Mouse (Mus musculus): ENCODE measurements at regions not wholly inside any gene's neighbourhood (a gene's known extent, or its start where the extent isn't known, plus 50 kb on each side); places are given as distances from the start of the nearest gene placed in this dataset.

DNA sequence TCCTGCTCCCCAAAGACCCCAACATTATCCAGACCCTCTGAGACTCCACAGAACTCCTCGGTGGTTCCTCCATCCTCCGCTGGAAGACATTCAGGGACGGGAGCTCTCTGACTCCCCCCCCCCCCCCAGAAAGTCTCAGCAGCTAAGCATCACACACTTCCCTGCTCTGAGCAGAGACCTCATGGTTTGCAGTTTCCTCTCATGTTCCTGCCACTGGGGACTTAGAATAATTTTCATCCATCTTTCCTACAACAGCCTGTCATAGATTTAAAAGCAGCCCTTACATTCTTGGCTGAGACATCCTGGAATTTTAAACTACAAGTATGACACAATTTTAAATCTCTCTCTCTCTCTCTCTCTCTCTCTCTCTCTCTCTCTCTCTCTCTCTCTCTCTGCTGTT lies 69.2 kb downstream of the Gpr65 start:
- no peak for DNase-seq

DNA sequence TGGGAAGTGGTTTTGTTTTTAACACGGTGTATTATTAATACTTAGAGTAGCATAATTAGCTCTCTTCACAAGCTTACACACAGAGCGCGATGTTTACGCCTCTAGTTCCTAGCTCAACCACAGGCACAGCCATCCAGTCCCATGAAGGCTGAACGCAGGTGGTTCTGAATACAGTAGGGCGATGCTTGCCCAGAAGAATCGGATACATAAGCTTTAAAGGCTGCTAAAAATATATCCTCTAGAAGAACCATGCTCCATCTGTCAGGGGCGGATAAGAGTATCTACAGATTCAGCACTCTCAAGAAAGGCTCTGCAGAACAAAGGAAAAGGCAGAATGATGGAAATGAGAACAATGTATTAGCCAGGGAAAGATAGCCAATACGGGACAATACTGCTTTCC lies 71.1 kb downstream of the Gpr65 start:
- no peak for DNase-seq

DNA sequence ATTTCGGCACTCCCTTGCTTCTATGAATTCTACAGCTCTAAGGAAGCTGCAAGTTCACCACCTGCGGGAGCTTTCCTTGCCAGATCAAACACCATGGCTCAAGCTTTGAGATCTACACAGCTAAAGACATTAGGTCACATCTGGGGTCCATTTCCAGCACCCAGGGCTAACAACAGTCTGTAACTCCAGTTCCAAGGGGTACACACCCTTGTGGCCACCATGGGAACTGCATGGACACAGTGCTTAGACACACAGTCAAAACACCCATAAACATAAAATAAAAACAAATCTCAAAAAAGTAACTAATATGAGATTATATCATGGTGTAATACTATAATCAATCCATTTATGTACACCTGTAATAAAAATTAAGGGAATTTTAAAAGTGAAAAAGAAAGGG lies 73.7 kb downstream of the Gpr65 start:
- peak; percentile 29 for DNase-seq

DNA sequence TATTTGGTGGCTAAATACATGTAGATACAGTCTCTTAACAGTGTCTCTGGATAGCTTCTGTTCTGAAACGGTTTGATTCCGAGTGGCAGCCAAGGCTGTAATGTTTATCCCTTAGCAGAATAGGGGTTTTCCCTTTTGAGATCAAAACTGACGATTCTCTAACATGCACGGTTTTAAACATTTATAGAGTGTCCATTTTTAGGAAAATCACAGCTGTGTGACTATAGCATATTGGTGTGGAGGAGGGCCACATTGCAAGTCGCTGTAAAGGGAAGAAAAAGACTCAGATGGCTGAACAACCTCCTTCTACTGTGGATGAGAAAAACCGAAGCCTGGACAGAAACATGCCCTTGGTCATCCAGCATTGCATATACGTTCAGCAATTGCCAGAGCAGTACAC lies 75.2 kb downstream of the Gpr65 start:
- no peak for DNase-seq

DNA sequence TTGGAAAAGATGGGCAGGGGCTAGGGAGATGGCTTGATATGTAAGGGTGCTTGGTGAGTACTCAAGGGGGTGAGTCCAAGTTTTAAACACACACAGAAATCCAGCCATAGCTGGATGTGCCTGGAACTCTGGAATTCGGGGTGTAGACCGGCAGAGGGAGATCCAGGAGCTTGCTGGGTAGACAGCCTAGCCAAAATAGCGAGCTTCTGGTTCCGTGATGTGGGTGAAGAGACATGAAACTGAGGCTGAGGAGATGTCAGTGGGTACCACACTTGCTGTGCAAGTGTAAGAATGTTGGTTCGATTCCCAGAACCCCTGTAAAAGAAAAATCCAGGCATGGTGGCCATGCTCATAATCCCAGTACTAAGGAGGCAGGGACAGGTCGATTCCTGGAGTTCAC lies 78.6 kb downstream of the Gpr65 start:
- no peak for DNase-seq

DNA sequence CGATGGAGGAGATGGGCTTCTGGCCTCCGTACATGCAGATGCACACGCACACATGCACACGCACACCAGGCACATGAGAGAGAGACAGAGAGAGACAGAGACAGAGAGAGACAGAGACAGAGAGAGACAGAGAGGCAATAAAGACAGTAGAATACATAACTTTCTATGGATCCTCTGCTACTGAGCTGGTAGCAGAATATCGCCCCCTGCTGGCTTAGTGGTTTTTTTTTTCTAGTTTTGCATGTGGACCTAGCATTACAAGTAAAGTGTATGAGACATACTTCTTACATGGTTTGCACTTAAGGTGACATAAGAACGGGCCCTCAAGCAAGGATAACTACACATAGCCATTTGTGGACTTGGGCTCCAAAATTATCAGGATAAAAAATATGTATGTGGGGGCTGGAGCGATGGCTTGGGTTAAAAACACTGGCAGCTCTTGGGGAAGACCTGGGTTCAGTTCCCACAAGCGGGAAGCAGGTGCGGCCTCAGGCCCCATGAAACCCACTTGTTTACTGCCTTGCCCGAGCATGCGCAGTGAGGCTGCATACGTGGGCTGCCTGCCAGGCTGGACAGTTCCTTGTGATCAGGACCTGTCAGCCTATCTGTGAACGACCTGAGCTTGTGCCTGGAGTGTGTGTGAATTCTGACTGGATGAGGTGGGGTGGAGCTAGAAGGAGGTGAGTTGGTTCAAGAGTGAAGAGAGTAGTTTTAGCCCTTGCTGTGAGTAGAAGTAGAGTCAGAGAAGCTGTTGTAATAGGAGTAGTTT lies 79.3 kb downstream of the Gpr65 start:
- peak; percentile 20 for DNase-seq

DNA sequence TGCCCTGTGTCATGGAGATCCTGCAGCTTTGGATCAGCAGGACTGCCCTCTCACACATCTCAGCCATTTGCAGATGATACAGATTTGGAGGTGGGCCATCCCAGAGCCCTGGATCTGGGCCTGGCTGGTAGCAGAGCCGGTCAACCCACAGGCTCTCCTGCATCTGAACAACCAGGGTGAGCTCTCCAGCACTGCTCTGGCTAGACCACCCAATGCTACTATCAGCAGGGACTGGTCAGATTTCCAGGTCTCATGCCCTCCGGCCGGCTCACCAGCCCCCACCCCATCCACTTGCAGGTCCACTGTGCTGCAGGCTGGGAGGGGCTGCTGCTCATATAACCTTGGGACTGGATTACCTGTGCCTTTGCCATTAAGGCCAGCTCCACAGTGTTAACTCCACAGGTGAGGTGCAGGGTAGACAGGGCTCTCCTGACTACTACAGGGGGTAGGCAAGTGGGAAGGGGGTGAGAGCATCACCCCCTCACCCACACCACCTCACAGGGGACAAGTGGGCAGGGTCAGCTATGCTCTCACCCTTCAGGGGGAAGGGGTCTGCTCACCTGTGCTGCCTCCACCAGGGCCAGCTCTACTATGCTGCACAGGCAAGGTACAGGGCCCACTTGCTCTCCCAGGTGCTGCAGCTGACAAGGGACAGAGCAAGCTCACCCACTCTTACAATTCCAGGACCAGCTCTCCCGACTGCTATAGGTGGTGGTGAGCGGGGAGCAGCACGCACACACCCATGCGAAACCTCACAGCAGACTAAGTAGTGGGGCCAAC lies 81.6 kb downstream of the Gpr65 start:
- no peak for DNase-seq

DNA sequence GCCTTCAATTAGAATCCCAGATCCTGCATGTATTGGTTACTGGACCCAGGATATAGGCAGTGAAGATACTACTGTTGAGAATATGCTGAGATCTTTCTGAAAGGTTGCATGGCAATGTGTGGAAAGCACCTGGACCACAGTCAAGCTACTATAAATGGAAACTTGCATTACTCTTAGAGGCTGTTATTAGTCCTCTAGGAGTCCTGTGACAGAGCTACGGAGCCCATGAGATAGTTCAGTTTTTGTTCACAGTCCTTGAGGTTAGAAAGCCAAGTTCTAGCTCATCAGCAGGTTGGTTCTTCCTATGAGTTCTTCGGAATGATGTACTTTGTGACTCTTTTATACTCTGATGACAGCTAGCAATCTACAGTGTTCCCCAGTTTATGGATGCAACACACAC lies 84.0 kb downstream of the Gpr65 start:
- DNase-seq, result no peak

DNA sequence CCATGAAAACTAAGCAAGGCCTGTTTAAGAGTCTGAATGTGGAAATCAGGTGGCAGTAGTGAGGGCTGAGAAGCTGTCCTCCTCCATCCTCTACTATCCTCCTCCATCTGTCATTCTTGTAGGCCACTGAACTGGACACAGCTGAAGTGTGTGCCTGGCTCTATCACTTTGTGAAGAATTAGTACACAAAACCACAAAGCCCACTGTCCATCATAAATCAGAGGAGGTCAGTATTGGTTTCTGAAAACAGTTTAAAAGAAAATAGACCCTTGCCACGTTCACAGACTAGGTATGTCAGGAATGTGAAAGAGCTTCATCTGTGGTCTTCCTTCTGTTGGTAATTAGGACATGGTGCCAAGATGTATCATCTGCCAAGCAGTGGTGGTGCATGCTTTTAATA lies 86.1 kb downstream of the Gpr65 start:
- DNase-seq, result no peak

DNA sequence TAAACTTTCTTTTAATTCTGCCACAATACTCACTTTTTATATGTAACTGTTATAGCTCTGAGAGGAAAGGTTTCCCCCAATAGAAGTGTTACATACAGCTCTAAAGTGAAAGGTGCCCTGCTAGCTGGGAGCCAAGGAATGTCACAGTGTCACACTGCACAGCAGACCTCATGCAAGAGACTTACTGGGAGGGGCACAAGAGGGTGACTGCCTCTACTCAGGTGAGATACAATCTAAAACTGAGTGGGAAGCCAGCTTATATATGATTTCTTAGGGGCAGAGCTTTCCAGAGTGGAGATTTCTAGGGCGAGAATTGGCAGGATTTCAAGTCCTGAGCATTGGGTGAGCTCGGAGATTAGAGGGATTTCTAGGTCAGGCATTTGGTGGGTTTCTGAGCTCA lies 99.1 kb downstream of the Gpr65 start:
- DNase-seq, result no peak

DNA sequence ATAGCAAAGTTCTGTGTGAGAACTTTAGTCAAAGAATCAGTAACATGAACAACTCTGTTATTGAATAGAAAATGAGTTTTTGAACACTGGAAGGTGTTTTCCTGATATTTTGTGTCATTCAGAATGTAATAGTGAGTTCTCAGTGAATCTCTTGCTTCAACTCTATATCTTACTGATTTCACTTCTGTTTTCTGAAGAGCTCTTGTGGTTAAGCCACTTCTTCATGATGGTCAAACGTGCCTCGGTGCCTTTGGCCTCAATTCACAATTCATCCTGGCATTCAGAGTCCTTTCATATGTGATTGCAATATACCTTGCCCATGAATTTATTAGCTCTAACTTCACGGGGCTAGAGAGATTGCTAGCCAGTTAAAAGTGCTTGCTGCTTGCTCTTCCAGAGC lies 102.3 kb downstream of the Gpr65 start:
- no peak for DNase-seq

DNA sequence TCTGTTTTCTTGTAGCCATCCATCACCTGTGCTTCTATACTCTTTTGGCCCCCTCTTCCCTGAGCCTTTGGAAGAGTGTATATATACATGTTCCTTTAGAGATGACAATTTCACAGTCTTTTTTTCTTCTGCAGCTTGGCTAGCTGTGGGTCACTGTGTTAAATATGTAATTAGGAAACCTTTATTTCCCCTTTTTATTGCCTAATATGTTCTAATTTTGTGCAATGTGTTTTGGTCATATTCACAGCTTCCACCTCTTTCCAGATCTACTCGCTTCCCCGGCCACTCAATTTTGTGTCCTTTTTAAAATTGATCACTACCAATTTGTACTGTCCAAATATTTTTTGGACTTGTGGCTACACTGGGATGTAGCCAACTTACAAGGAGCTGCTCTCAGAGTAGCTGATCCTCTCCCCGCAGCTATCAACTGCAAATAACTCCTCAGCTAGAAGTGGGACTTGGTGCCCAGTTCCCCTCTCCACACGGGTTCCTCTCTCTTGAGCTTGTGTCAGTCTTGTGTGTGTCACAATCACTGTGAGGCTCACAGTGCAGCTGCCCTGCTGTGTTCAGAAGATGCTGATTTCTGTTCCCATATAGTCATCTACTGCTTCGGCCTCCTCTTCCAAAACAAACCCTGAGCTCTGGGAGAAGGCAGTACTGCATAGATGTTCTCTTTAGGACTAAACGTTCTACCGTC lies 106.9 kb downstream of the Gpr65 start:
- no peak for DNase-seq
